In the genomic region with DNA sequence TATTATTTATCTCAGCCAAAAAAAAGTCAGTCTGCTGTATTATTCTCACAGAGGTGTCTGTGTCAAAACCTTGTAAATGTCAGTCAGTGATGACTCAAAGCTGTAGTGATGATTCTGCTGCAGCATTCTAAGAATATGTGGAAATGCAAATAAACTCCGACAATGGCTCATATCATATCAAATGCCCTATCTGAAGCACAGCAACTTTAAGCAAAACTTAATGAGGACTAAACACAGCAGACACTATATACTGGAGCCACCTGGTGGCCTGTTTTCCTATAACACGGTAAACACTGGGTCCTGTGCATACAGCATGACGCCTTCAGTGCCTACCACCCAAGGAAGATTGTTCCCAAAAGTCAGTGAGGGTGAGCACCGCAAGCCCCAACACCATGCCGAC, we compare ENCODE assay signal across 9 mouse cellular contexts. TPM values are rescaled to one million over a fixed set of nuclear protein-coding genes. Genes with fewer than 3 reads are reported as not detected.
DNase-seq lines count a peak whose midpoint lies in the region; ATAC-seq and TF ChIP-seq lines count a peak whose summit lies in the region.
"Had no signal": no experiment of that assay in that cellular context is flagged by ENCODE, and none has a peak within 500 bp of the region (broad histone marks: within the 10 kb centered on the region; RNA-seq: fewer than 3 reads in every experiment).

No protein-coding gene starts in this region.

- peak; percentile 60 for DNase-seq in embryo, embryonic 10 days (ENCODE audit: low spot score)
- no peak for DNase-seq in embryo, embryonic 9.5 days (ENCODE audit: extremely low spot score)
- peak; percentile 59 for DNase-seq in brain, embryonic 14.5 days (ENCODE audit: low read depth)
- DNase-seq in kidney, postnatal 10 days = peak; percentile 72
- peak; percentile 48 for DNase-seq in lung, postnatal 14 days
- peak; percentile 29 for DNase-seq in right cerebral cortex, postnatal 14 days

- H3K27me3 ChIP-seq in C2C12 (ENCODE audit: control insufficient read depth, insufficient read depth, insufficient read length) = no peaks in the 10 kb centered on the region
- H3K27me3 ChIP-seq: heart, embryonic 13.5 days had no signal

- peak; percentile 24 for TF ChIP-seq CTCF in C2C12 (IDR thresholded peaks at IDR 0.05; ENCODE audit: control insufficient read depth, insufficient read depth, insufficient read length)
- TF ChIP-seq CTCF in brain, embryonic 14.5 days (IDR thresholded peaks at IDR 0.05; ENCODE audit: borderline replicate concordance, extremely low read depth, insufficient read depth, insufficient read length) = peak; percentile 56; the same call in 1 of the 2 replicates

- H3K36me3 ChIP-seq in C2C12 (ENCODE audit: control insufficient read depth, insufficient read depth) = no peaks in the 10 kb centered on the region
- H3K36me3 ChIP-seq: heart, embryonic 13.5 days had no signal

- no peak overlapping the region for H3ac ChIP-seq in C2C12 (ENCODE audit: control insufficient read depth, insufficient read length, low read depth)

- no peak overlapping the region for H3K4me3 ChIP-seq in C2C12 (ENCODE audit: insufficient read depth, poor library complexity, severe bottlenecking)
- H3K4me3 ChIP-seq: heart, embryonic 13.5 days had no signal

- ATAC-seq in granulocyte monocyte progenitor cell, adult 5-6 weeks (replicated peaks; ENCODE audit: poor library complexity, severe bottlenecking) = peak; percentile 59; the same call in 1 of the 2 replicates

- no peaks in the 10 kb centered on the region for H3K79me2 ChIP-seq in C2C12 (ENCODE audit: control insufficient read depth, insufficient read depth)

- H3K79me3 ChIP-seq in C2C12 (ENCODE audit: low read depth) = no peaks in the 10 kb centered on the region

- no peak for TF ChIP-seq POLR2A in brain, embryonic 14.5 days (IDR thresholded peaks at IDR 0.05; ENCODE audit: borderline replicate concordance, extremely low read depth, insufficient read depth, insufficient read length, poor library complexity, severe bottlenecking)

TF ChIP-seq in C2C12, 6 proteins besides CTCF, POLR2A, EP300 and RAD21:
- no peak for TF ChIP-seq USF1 (IDR thresholded peaks at IDR 0.05; ENCODE audit: low read depth)
- no peak for TF ChIP-seq CEBPB (IDR thresholded peaks at IDR 0.05; ENCODE audit: low read depth)
- TF ChIP-seq MYOG (IDR thresholded peaks at IDR 0.05; ENCODE audit: control insufficient read depth, extremely low read depth, insufficient read length) = no peak
- no peak for TF ChIP-seq MAX (IDR thresholded peaks at IDR 0.05)
- TF ChIP-seq FOSL1 (IDR thresholded peaks at IDR 0.05; ENCODE audit: insufficient read depth, low read length, poor library complexity, severe bottlenecking) = no peak
- TF ChIP-seq MYOD1 (IDR thresholded peaks at IDR 0.05; ENCODE audit: control insufficient read depth, insufficient read length, low read depth) = no peak

RNA-seq across cellular contexts. Expression of gene Gmds, which starts 41.1 kb away (rescaled TPM):
- polyA plus RNA-seq in C2C12 (2012; fragmentation: generic; extraction: Trizol) = 21.1 TPM
- polyA plus RNA-seq in brain, embryonic 14.5 days (2012; rRNA removed) = 19.8 and 21.1 TPM in 2 replicates
- total RNA-seq in granulocyte monocyte progenitor cell, adult 5-6 weeks (2014; fragmentation: Nextera tagmentation) = 19.0 and 21.5 TPM in 2 replicates
- total RNA-seq in granulocyte monocyte progenitor cell, adult 5-6 weeks (2017) = 23.6 and 32.2 TPM in 2 replicates
